Mouse (Mus musculus) T-helper 2 cell (primary cell): Measurements from ENCODE around the gene Tmem258.
"Not testable (repeated sequence)": the region's sequence is repeated elsewhere in the genome, so short reads cannot be mapped to it uniquely, and the experiment has no call there.

ENCODE experiments used
- in situ Hi-C: fragments of 300-600 bp; cut with MboI, MseI; formaldehyde crosslinking; loops from one replicate; pipeline ENCODE4 v1.15.1; 2025; ENCODE audit warnings: high pct_unique_total_duplicates

Gene Tmem258

GRCm38 (mm10) chr19:10203848-10204615 is at the start of gene Tmem258, which contains the start of gene Fen1:
Gene Tmem258, plus strand, starts transcription at chr19:10204014.
Gene Fen1, minus strand, starts transcription at chr19:10204169.
- in situ Hi-C loops = no loop called here

GRCm38 (mm10) chr19:10157725-10158124 is 46.1 kb upstream of the Tmem258 start:
- in situ Hi-C loops = no loop called here

- in situ Hi-C loops = no loop called here
Observed at GRCm38 (mm10) chr19:10163896-10164295, 39.9 kb upstream of the Tmem258 start.

- in situ Hi-C loops = not testable (repeated sequence)
Observed at GRCm38 (mm10) chr19:10165928-10166327, 37.9 kb upstream of the Tmem258 start.

GRCm38 (mm10) chr19:10167112-10167511 is 36.7 kb upstream of the Tmem258 start:
- in situ Hi-C loops = no loop called here

GRCm38 (mm10) chr19:10167951-10168350 is 35.9 kb upstream of the Tmem258 start:
- in situ Hi-C loops = no loop called here

GRCm38 (mm10) chr19:10168441-10168840 is 35.4 kb upstream of the Tmem258 start:
- in situ Hi-C loops = no loop called here

GRCm38 (mm10) chr19:10169179-10169578 is 34.6 kb upstream of the Tmem258 start:
- in situ Hi-C loops = no loop called here

GRCm38 (mm10) chr19:10169692-10170330 is 34.0 kb upstream of the Tmem258 start:
- in situ Hi-C loops = not testable (repeated sequence)

- in situ Hi-C loops = no loop called here
Observed at GRCm38 (mm10) chr19:10170466-10170865, 33.3 kb upstream of the Tmem258 start.

- in situ Hi-C loops = no loop called here
Observed at GRCm38 (mm10) chr19:10171359-10171758, 32.5 kb upstream of the Tmem258 start.

- in situ Hi-C loops = no loop called here
Observed at GRCm38 (mm10) chr19:10171846-10172245, 32.0 kb upstream of the Tmem258 start.

GRCm38 (mm10) chr19:10173116-10173718 is 30.6 kb upstream of the Tmem258 start:
- in situ Hi-C loops = no loop called here

- in situ Hi-C loops = no loop called here
Observed at GRCm38 (mm10) chr19:10173844-10174539, 29.8 kb upstream of the Tmem258 start.

- in situ Hi-C loops = no loop called here
Observed at GRCm38 (mm10) chr19:10174956-10175355, 28.9 kb upstream of the Tmem258 start.

- in situ Hi-C loops = no loop called here
Observed at GRCm38 (mm10) chr19:10176477-10176876, 27.3 kb upstream of the Tmem258 start.

- in situ Hi-C loops = no loop called here
Observed at GRCm38 (mm10) chr19:10176941-10177372, 26.9 kb upstream of the Tmem258 start.

GRCm38 (mm10) chr19:10181225-10181624 is 22.6 kb upstream of the Tmem258 start:
- in situ Hi-C loops = no loop called here

GRCm38 (mm10) chr19:10182142-10182541 is 21.7 kb upstream of the Tmem258 start:
- in situ Hi-C loops = no loop called here

- in situ Hi-C loops = no loop called here
Observed at GRCm38 (mm10) chr19:10182670-10183298, 21.0 kb upstream of the Tmem258 start, which contains the start of gene Fads1. Gene Fads1, plus strand, starts transcription at chr19:10182888.

- in situ Hi-C loops = no loop called here
Observed at GRCm38 (mm10) chr19:10183299-10183983, 20.4 kb upstream of the Tmem258 start.
